Mouse (Mus musculus): ENCODE measurements around the gene Uba5.
A peak's percentile ranks its signal among the peaks of the same experiment; 100 is the strongest.

Gene Uba5

DNA sequence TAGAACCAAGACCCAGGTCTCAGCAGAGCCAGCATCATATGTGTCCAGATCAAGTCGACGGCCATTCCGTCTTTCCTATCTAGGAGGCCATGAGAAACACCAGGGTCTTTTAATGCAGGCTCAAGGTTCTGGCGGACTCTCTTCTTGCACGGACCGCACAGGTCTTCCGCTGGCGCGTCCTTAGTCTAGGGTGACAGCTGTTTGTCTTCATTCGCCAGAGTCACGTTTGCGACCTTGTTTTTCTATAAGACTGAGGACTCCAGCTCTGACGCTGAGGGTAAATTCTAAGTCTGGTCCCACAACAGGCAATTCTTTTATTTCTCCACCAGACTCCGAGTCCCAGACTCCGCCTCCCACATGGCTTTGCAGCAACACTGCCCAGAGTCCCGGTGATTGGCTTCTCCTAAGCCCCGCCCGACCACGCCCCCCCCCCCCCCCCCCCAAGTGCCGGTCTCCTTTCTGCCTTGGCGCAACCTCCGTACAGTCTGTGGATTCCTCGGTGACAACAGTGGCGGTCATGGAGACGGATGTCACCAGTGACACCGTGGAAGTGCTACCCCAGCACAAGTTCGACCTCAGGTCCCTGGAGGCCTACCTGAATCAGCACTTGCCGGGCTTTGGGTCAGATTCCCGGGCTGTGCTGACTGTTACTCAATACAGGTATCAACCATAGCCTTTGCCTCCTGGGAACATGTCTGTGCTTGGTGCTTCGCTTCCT lies 469 bp upstream of the Uba5 start, which contains the start of gene Acad11:
Acad11 (plus strand) TSS at position 134 of the 718 bp plus-strand sequence.
- peak; percentile 94 for DNase-seq (ENCODE audit: low spot score)

GRCm38 (mm10) chr9:104051028-104051427 lies 11.9 kb downstream of the Uba5 start:
- DNase-seq (ENCODE audit: low spot score): no peak

- DNase-seq (ENCODE audit: low spot score): no peak
Measured at GRCm38 (mm10) chr9:104043676-104044075, 19.3 kb downstream of the Uba5 start.

GRCm38 (mm10) chr9:104040362-104040761 lies 22.6 kb downstream of the Uba5 start, which contains the start of gene Gm28305:
Gene Gm28305 (plus strand): TSS chr9:104040662.
- no peak for DNase-seq (ENCODE audit: low spot score)

DNA sequence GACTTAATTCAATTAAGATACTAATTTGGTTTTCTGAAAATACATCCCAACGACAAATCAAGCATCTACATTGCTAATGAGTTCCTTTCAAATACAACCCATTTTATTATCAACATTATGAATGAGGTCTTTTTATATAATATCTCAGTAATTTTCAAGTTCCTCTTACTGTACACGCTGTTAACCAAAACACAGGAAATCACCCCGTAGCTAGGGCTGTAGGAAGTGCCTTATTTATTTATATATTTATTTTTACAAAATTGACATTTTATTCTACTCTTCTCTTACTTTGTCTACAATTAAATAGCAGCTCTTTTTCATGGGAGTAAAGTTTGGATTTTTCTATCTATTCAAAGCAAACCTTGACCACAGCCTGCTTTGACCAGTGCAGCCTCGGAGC lies 23.2 kb downstream of the Uba5 start:
- DNase-seq (ENCODE audit: low spot score): no peak

DNA sequence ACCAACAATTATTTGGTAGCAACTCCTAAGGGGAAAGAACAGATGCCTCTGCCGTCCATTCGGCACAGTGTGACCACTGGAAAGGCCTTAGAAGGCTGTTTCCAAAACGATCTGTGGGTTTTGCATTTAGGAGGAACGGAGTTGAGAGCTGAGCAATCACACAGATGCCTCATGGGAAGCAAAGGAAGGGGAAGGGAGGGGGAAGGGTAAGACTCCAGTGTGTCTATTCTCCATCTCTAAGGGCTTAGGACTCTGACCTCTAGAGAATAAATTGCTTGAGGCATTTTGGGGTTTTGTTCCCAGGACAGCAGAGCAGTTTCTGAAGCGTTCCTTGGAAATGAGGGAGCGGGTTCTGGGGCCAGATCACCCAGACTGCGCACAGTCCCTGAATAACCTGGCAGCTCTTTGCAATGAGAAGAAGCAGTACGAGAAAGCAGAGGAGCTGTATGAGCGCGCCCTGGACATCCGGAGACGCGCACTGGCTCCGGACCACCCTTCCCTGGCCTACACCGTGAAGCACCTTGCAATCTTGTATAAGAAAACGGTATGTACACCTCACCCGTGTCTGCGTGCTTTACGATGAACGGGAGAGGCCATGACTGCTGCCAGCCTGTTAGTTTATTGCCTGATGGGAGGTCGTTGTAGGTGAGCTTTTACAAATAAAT lies 23.8 kb downstream of the Uba5 start:
- DNase-seq (ENCODE audit: low spot score): no peak

GRCm38 (mm10) chr9:104038266-104038665 lies 24.7 kb downstream of the Uba5 start:
- no peak for DNase-seq (ENCODE audit: low spot score)

DNA sequence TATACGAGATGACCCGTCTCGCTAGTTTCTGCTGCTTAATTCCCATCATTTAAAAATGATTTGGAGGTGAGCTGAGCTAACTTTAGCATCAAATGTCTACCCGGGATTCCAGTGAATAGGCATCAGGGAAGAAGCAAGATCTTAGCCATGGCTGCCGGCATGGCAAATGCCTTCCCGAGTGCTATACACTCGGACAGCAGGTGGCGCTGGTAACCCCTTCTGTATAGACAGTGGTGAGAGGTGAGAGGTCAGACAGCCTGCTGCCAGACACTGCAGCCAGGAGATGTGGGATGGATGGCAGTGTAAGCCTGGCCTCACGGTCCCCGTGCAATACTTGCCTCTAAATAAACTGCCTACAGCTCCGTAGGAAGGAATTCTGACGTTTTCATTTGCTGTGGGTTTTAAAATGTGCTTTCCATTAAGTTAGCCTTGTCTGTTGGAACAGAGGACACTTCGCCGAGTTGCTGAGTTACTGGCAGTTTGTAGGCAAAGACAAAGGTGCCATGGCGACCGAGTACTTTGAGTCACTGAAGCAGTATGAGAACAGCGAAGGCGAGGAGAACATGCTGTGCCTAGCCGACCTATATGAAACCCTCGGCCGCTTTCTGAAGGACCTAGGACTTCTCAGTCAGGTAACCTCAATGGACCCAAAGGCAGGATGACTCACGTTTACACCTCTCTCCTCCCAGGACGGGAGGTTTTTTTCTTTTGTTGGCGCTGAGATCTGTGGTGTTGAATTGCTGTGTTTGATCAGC lies 27.5 kb downstream of the Uba5 start:
- peak; percentile 89 for DNase-seq (ENCODE audit: low spot score)

- no peak for DNase-seq (ENCODE audit: low spot score)
Measured at GRCm38 (mm10) chr9:104034718-104035117, 28.2 kb downstream of the Uba5 start.

DNA sequence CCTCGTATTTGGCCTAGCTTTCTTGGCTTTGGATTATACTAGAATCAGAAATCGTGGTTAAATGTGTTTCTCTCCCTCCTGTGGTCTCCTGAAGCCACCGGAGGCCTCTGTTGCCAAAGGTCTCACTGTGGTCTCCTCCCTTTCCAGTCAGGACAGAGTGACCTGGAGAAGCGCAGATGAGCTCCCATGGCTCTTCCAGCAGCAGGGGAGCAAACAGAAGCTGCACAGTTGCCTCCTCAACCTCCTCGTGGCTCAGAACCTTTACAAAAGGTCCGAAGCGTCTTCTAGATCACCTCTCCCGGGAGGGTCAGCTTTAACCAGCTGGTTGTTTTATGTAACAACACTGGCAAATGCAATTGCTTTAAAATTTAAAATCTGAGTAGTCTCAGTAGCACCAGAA lies 28.7 kb downstream of the Uba5 start:
- DNase-seq (ENCODE audit: low spot score): no peak

- no peak for DNase-seq (ENCODE audit: low spot score)
Measured at GRCm38 (mm10) chr9:104029861-104030260, 33.1 kb downstream of the Uba5 start.

GRCm38 (mm10) chr9:104027186-104027585 lies 35.7 kb downstream of the Uba5 start:
- no peak for DNase-seq (ENCODE audit: low spot score)

DNA sequence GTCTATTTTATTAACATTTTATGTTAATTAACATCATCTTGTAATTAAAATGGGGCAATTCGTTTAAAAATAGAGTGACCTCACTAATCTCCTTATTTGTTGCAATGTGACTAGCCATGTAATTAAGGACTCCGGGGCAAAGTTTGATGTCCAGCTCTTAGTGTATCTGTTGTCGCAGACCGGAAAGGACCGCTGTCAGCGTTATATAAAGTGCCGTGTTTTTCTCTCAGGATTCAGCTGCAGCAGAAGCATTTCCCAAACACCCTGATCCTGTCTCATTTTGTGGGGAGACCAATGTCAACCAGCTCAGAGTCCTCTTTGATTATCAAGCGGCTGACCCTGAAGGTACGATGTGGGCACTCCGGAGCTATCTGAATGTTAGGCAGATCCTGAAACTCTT lies 41.9 kb downstream of the Uba5 start:
- no peak for DNase-seq (ENCODE audit: low spot score)

DNA sequence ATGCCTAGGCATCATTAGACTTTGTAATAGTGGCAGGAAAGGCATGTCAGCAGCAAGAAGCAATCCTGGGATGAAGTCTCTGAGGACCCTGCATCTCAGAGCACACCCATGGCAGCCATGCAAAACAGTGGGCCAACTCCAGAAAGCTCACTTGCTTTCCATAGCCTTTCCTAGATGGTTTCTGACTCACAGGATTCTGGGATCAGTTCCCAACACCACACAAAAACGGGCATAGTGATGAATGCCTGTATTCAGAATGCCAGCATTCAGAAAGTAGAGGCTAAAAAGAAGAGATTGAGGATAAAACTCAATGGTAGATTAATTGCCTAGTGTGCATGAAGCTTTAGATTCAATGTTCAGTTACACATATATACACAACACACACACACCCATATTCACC lies 48.4 kb downstream of the Uba5 start:
- DNase-seq (ENCODE audit: low spot score): no peak

GRCm38 (mm10) chr9:104002913-104003330 lies 60.0 kb downstream of the Uba5 start:
- peak; percentile 80 for DNase-seq (ENCODE audit: low spot score)

GRCm38 (mm10) chr9:104001921-104002859 lies 60.7 kb downstream of the Uba5 start, which contains the start of gene Nphp3:
Gene Nphp3 (plus strand): TSS chr9:104002544.
- DNase-seq (ENCODE audit: low spot score): peak; percentile 99

DNA sequence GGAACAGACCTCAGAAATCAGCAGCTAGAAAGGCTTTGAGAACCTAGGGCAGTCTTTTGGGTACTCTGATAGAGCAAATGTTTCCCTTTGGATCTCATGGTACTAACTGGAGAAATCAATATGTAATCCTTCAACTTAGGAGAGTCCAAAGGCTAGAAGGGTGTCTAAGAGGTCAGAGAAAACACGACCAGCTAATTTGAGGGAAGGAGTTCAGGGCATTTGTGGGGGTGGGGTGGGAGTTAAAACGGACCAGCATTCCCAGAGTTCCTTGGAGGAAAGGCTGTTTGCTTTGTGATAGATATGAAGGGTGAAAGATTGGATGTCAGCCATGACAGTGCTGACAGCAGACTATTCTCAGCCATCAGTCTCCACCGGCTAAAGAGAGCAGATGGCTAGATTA lies 62.3 kb downstream of the Uba5 start:
- DNase-seq (ENCODE audit: low spot score): no peak
